Mouse (Mus musculus) bone marrow, adult 2 months (tissue): Measurements from ENCODE around the gene Nudt8.

Source experiments
- CTCF ChIP-seq: fragments of 200-500 bp; IDR thresholded peaks from 2 replicates; pipeline ENCODE4 v1.5.1; 2011; ENCODE audit warnings: low read length, control low read depth; ENCODE audit not compliant: control insufficient read depth, insufficient read depth
- POLR2A ChIP-seq: fragments of 200-500 bp; IDR thresholded peaks from 2 replicates; pipeline ENCODE4 v1.6.1; 2011; ENCODE audit warnings: low read depth, mild to moderate bottlenecking, control low read depth, low read length, borderline replicate concordance; ENCODE audit not compliant: control insufficient read depth

DNA sequence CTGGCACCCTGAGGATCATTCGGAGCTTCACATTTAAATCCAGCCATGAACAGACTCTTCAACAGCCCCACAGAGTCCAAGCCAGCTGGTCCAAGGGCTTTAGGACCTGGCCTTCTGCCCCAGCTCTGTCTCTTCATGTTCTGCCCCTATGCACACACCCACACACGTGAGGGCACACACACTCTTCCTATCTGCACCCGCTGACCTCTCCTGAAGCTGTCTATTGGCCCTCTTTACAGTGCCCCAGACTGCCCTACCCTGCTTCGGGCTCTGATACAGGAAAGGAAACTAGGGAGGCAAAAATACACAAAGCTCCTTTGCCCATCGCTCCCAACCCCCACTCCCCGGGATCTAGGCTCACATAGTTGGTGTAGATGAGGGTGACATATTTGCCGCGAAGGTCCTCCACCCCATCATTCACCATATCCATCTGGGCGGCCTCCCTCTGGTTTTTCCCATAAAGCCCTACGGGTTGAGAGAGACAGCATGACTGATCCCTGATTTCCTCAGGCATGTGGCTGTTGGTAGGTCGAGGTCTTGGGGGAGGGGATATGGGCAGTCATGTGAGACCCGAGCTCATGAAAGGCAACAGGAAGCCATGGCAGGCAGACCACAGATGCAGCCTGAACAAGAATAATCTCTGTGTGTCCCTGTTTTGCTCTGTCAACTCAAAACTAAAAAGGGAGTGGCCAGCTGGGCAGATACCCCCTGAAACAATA is 36.1 kb downstream of the Nudt8 start:
- TF ChIP-seq CTCF (no peak), POLR2A (no peak)
